Mouse (Mus musculus): ENCODE measurements around the gene Furin. TPM values are rescaled to one million over a fixed set of nuclear protein-coding genes. Genes with fewer than 3 reads are reported as not detected.

Furin gene
- polyA plus RNA-seq, 1 experiment = 56.4 TPM

DNA sequence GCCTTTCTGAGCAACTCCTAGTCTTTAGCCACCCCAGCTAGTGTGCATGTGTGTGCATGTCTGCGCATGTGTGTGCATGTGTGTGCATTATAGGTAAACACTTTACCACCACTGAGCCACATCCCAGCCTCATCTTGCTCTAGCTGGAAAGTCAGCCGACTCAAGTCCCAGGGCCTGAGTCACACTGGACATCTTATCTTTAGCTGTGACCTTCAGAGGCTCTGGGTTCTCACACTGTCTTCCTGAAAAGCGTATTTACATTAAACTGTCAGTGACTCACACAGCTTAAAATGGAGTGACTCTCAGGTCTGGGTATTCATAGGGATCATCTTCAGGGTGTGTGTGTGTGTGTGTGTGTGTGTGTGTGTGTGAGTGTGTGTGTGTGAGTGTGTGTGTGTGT, 30.4 kb upstream of the Furin start:
- 93% methylated on average over 3 of the region's 3 CpGs for WGBS
- Histone ChIP-seq H3K36me3 (ENCODE audit: control insufficient read depth, insufficient read depth, low read length) (no peaks in the 10 kb centered on the region), H3K27ac (ENCODE audit: control insufficient read depth, insufficient read depth, low read length) (no peak overlapping the region), H3K27me3 (ENCODE audit: control insufficient read depth, insufficient read depth, low read length) (no peaks in the 10 kb centered on the region), H3K4me1 (replicated peaks; ENCODE audit: control insufficient read depth, insufficient read depth, low read length) (no peaks in the 10 kb centered on the region), H3K4me3 (ENCODE audit: control insufficient read depth, insufficient read depth, low read length) (no peak overlapping the region)
- no peak for DNase-seq
- TF ChIP-seq POLR2A (IDR thresholded peaks at IDR 0.05; ENCODE audit: control insufficient read depth, extremely low read depth, insufficient read depth, low read length, poor library complexity) (no peak), CTCF (IDR thresholded peaks at IDR 0.05; ENCODE audit: borderline replicate concordance, control insufficient read depth, extremely low read depth, insufficient read depth, low read length, poor library complexity) (no peak)

DNA sequence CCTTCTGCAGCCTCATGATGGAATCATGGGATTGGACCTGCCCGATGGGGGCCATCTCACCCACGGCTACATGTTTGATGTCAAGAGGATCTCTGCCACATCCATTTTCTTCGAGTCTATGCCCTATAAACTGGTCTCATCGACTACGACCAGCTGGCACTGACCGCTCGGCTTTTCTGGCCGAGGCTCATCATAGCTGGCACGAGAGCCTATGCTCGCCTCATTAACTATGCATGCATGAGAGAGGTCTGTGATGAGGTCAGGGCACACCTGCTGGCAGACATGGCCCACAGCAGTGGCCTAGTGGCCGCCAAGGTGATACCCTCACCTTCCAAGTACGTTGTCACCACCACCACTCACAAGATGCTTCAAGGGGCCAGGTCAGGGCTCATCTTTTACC, 24.4 kb upstream of the Furin start:
- no peaks in the 10 kb centered on the region for H3K36me3 ChIP-seq (ENCODE audit: control insufficient read depth, insufficient read depth, low read length)
- H3K27ac ChIP-seq (ENCODE audit: control insufficient read depth, insufficient read depth, low read length) = no peak overlapping the region
- WGBS = 95% methylated on average over 12 of the region's 12 CpGs
- no peaks in the 10 kb centered on the region for H3K4me1 ChIP-seq (replicated peaks; ENCODE audit: control insufficient read depth, insufficient read depth, low read length)
- no peak overlapping the region for H3K4me3 ChIP-seq (ENCODE audit: control insufficient read depth, insufficient read depth, low read length)
- TF ChIP-seq CTCF (IDR thresholded peaks at IDR 0.05; ENCODE audit: borderline replicate concordance, control insufficient read depth, extremely low read depth, insufficient read depth, low read length, poor library complexity) = no peak
- no peak for TF ChIP-seq POLR2A (IDR thresholded peaks at IDR 0.05; ENCODE audit: control insufficient read depth, extremely low read depth, insufficient read depth, low read length, poor library complexity)
- H3K27me3 ChIP-seq (ENCODE audit: control insufficient read depth, insufficient read depth, low read length) = no peaks in the 10 kb centered on the region
- no peak for DNase-seq

DNA sequence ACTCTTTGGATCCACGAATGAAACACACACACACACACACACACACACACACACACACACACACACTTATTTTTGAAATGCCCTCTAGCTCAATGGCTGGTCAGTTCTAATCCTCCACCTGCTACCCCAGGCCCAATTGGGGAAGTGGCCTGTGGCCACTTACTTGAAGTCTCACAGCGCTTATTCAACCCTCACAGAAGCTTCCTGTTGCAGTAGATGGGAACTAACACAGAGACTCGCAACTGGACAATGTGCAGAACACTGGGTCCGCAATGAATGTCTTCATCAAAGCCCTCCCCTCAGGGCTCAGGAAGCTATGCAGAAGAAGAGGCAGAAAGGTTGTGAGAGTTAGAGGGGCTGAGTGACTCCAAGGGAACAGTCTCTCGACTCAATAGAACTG, 22.5 kb upstream of the Furin start:
- TF ChIP-seq CTCF (IDR thresholded peaks at IDR 0.05; ENCODE audit: borderline replicate concordance, control insufficient read depth, extremely low read depth, insufficient read depth, low read length, poor library complexity) (no peak), POLR2A (IDR thresholded peaks at IDR 0.05; ENCODE audit: control insufficient read depth, extremely low read depth, insufficient read depth, low read length, poor library complexity) (no peak)
- H3K4me3 ChIP-seq (ENCODE audit: control insufficient read depth, insufficient read depth, low read length) = no peak overlapping the region
- peaks cover 4% of the 10 kb centered on the region for H3K4me1 ChIP-seq (replicated peaks; ENCODE audit: control insufficient read depth, insufficient read depth, low read length)
- no peaks in the 10 kb centered on the region for H3K27me3 ChIP-seq (ENCODE audit: control insufficient read depth, insufficient read depth, low read length)
- H3K27ac ChIP-seq (ENCODE audit: control insufficient read depth, insufficient read depth, low read length) = no peak overlapping the region
- H3K36me3 ChIP-seq (ENCODE audit: control insufficient read depth, insufficient read depth, low read length) = no peaks in the 10 kb centered on the region
- no peak for DNase-seq
- 65% methylated on average over 5 of the region's 5 CpGs for WGBS

DNA sequence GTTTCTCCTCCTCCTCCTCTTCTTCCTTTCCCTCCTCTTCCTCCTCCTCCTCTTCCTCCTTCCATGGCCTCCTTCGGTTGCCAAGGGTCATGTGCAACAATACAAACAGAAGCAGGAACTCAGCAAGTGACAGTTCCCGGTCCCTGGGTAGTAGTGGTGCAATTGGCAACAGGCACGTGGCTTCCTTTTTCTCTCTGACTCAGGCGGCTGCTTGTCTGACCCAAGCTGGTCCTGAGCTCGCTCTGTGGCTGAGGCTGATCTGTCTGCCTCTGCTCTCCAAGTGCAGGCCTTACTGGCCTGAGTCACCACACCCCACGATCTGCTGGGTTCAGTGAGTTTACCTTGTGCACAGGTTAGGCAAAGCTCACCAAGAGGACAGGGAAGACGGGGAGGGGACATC, 21.1 kb upstream of the Furin start:
- no peak for DNase-seq
- Histone ChIP-seq H3K27me3 (ENCODE audit: control insufficient read depth, insufficient read depth, low read length) (no peaks in the 10 kb centered on the region), H3K36me3 (ENCODE audit: control insufficient read depth, insufficient read depth, low read length) (no peaks in the 10 kb centered on the region), H3K4me3 (ENCODE audit: control insufficient read depth, insufficient read depth, low read length) (no peak overlapping the region), H3K4me1 (replicated peaks; ENCODE audit: control insufficient read depth, insufficient read depth, low read length) (peaks cover 6% of the 10 kb centered on the region), H3K27ac (ENCODE audit: control insufficient read depth, insufficient read depth, low read length) (0 out of 2 replicates have a peak overlapping the region, but pooled peaks have one; percentile 47)
- no peak for TF ChIP-seq CTCF (IDR thresholded peaks at IDR 0.05; ENCODE audit: borderline replicate concordance, control insufficient read depth, extremely low read depth, insufficient read depth, low read length, poor library complexity)
- no peak for TF ChIP-seq POLR2A (IDR thresholded peaks at IDR 0.05; ENCODE audit: control insufficient read depth, extremely low read depth, insufficient read depth, low read length, poor library complexity)
- 50% methylated on average over 7 of the region's 7 CpGs for WGBS

DNA sequence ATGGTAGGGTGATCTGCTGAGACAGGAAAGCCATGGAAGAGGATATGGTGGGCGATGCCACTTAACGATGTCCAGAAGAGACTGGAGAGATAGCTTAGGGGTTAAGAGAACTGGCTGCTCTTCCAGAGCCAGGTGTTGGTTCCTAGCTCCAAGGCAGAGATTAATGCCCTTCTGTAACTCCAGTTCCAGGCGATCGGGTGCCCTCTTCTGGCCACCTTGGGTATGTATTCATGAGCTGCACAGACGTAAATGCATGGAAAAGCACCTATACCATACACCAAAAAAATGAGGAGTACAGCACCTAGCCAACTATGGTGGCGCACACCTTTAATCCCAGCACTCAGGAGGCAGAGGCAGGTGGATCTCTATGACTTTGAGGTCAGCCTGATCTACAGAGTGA, 19.5 kb upstream of the Furin start:
- DNase-seq = peak; percentile 33
- TF ChIP-seq CTCF (IDR thresholded peaks at IDR 0.05; ENCODE audit: borderline replicate concordance, control insufficient read depth, extremely low read depth, insufficient read depth, low read length, poor library complexity) (no peak), POLR2A (IDR thresholded peaks at IDR 0.05; ENCODE audit: control insufficient read depth, extremely low read depth, insufficient read depth, low read length, poor library complexity) (no peak)
- no peak overlapping the region for H3K4me3 ChIP-seq (ENCODE audit: control insufficient read depth, insufficient read depth, low read length)
- peaks cover 6% of the 10 kb centered on the region for H3K4me1 ChIP-seq (replicated peaks; ENCODE audit: control insufficient read depth, insufficient read depth, low read length)
- H3K36me3 ChIP-seq (ENCODE audit: control insufficient read depth, insufficient read depth, low read length) = no peaks in the 10 kb centered on the region
- no peak overlapping the region for H3K27ac ChIP-seq (ENCODE audit: control insufficient read depth, insufficient read depth, low read length)
- no peaks in the 10 kb centered on the region for H3K27me3 ChIP-seq (ENCODE audit: control insufficient read depth, insufficient read depth, low read length)
- 93% methylated on average over 6 of the region's 6 CpGs for WGBS

DNA sequence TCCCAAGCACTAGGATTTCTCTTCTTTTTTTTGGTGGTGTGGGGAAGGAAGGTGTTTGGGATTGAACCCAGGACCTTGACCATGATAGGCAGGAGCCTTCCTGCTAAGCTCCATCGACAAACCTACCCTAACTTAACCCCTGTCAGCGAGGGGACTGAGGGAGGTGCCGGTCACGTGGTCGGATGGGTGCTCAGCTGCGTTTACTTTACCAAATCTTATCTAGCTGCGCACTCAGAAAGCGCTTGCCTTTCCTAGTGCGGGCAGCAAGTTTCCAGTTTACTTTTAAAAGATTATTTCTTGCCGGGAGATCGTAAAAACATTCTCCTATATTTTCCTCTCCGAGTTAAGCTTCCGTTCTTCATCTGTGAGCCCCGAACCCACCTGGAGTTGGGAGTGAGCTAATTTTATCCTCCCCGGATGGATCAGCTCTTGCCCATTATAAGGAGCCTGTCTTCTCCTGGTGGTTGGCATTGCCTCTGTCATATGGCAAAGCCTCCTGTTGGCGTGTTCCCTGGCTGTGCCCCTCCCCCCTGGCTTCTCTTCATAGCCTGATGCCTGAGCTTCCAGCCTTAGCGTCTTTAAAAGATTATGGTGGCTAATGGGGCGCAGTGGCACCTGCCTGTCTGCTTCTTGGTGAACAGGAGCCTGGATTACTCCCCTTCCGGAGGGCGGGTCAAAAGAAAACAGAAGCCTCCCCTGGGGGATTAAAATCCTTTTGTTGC, 17.7 kb upstream of the Furin start:
- DNase-seq = peak; percentile 46

More for the DNA sequence above, 17.7 kb upstream of the Furin start:
- Histone ChIP-seq H3K4me1 (replicated peaks; ENCODE audit: control insufficient read depth, insufficient read depth, low read length) (peaks cover 12% of the 10 kb centered on the region), H3K27me3 (ENCODE audit: control insufficient read depth, insufficient read depth, low read length) (no peaks in the 10 kb centered on the region), H3K36me3 (ENCODE audit: control insufficient read depth, insufficient read depth, low read length) (no peaks in the 10 kb centered on the region), H3K4me3 (ENCODE audit: control insufficient read depth, insufficient read depth, low read length) (peak overlapping the region; percentile 15), H3K27ac (ENCODE audit: control insufficient read depth, insufficient read depth, low read length) (no peak overlapping the region)
- no peak for TF ChIP-seq CTCF (IDR thresholded peaks at IDR 0.05; ENCODE audit: borderline replicate concordance, control insufficient read depth, extremely low read depth, insufficient read depth, low read length, poor library complexity)
- TF ChIP-seq POLR2A (IDR thresholded peaks at IDR 0.05; ENCODE audit: control insufficient read depth, extremely low read depth, insufficient read depth, low read length, poor library complexity) = no peak
- WGBS = 50% methylated on average over 20 of the region's 20 CpGs
